Mouse (Mus musculus) frontal cortex, postnatal 36 days (tissue): ENCODE data around the gene Sema4c.

ENCODE experiments used
- DNase-seq, 2 experiments: peaks; one replicate each; pipeline ENCODE4 v3.0.0; 2022; ENCODE audit warnings: low spot score in 2 of 2

The Sema4c gene

GRCm38 (mm10) chr1:36579974-36580383, 21.8 kb upstream of the Sema4c start:
- DNase-seq: no peak

- no peak for DNase-seq
Observed at GRCm38 (mm10) chr1:36576991-36577675, 19.0 kb upstream of the Sema4c start.

GRCm38 (mm10) chr1:36575347-36575746, 17.2 kb upstream of the Sema4c start:
- DNase-seq: no peak

- no peak for DNase-seq
Observed at GRCm38 (mm10) chr1:36574196-36574955, 16.2 kb upstream of the Sema4c start.

GRCm38 (mm10) chr1:36573524-36573923, 15.4 kb upstream of the Sema4c start:
- DNase-seq: no peak

- no peak for DNase-seq
Observed at GRCm38 (mm10) chr1:36572709-36573108, 14.6 kb upstream of the Sema4c start.

- DNase-seq: no peak
Observed at GRCm38 (mm10) chr1:36572140-36572700, 14.1 kb upstream of the Sema4c start.

- no peak for DNase-seq
Observed at GRCm38 (mm10) chr1:36571627-36572026, 13.5 kb upstream of the Sema4c start.

- DNase-seq: no peak
Observed at GRCm38 (mm10) chr1:36570320-36570719, 12.2 kb upstream of the Sema4c start.

- DNase-seq: no peak
Observed at GRCm38 (mm10) chr1:36569694-36570276, 11.6 kb upstream of the Sema4c start.

- DNase-seq: no peak
Observed at GRCm38 (mm10) chr1:36568776-36569175, 10.6 kb upstream of the Sema4c start.

- no peak for DNase-seq
Observed at GRCm38 (mm10) chr1:36567818-36568603, 9.9 kb upstream of the Sema4c start.

GRCm38 (mm10) chr1:36566425-36566824, 8.3 kb upstream of the Sema4c start:
- DNase-seq: no peak

GRCm38 (mm10) chr1:36564101-36564500, 6.0 kb upstream of the Sema4c start:
- no peak for DNase-seq

GRCm38 (mm10) chr1:36563632-36564031, 5.5 kb upstream of the Sema4c start:
- no peak for DNase-seq

GRCm38 (mm10) chr1:36563197-36563596, 5.0 kb upstream of the Sema4c start:
- DNase-seq: no peak

GRCm38 (mm10) chr1:36562388-36562787, 4.2 kb upstream of the Sema4c start:
- DNase-seq: no peak

GRCm38 (mm10) chr1:36560903-36561302, 2.8 kb upstream of the Sema4c start:
- DNase-seq: no peak

- no peak for DNase-seq
Observed at GRCm38 (mm10) chr1:36559888-36560287, 1.7 kb upstream of the Sema4c start.

- DNase-seq: no peak
Observed at GRCm38 (mm10) chr1:36559256-36559655, 1.1 kb upstream of the Sema4c start.

GRCm38 (mm10) chr1:36557457-36558011, 615 bp downstream of the Sema4c start:
- DNase-seq: peak; percentile 61 to 76
